Mouse (Mus musculus): ENCODE measurements around the gene Dock10.
A peak's percentile ranks its signal among the peaks of the same experiment; 100 is the strongest.

Gene Dock10

DNA sequence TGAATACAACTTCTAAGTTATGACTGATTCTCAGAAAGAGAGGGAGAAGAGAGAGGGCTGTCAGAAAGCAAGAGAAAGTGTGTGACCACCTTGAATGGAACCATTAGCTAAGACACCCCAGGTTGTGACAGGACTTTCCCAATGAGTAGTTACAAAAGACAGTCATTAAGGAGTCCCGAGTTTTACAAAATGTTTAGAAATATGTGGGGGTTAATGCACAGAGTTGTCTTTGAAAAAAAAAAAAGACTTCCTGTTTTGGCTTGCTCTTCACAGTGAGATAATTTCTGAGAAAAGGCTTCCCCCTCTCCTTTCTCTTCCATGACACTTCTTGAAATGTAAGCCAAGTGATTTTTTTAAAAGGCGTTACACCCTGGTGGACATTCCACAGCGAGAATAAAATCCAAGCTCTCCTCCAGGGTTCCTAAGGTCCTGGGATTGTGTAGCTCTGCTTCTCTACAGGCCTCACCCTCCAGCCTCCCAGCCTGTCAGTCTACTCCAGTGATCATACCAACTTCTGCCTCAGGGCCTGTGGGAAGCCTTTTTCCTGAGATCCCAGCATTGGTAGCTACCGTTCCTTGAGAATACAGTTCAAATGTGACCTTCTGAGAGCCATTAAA is 144.8 kb downstream of the Dock10 start:
- no peak for DNase-seq (ENCODE audit: low spot score)

DNA sequence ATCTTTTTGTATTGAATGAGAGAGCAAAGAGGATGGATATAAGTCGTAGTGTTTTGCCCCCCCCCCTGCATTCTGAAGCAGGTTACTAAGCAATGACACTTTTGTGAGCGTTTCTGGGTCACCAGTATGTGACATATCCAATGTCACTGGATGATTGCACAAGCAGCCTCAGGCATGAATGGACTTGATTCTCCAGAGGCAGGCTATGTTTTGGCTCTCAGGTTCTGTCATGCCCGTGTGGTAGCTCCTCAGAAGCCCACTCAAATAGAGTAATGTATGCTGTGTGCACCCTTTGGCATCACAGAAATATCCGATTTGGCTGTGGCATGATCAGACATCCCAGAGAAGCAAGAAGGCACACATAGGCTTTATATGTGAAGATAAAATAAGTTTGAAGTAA is 150.8 kb downstream of the Dock10 start:
- peak; percentile 42 for DNase-seq (ENCODE audit: low spot score)

- peak; percentile 9 for DNase-seq (ENCODE audit: low spot score)
These were observed 152.1 kb downstream of the Dock10 start for GRCm38 (mm10) chr1:80606131-80606754.

DNA sequence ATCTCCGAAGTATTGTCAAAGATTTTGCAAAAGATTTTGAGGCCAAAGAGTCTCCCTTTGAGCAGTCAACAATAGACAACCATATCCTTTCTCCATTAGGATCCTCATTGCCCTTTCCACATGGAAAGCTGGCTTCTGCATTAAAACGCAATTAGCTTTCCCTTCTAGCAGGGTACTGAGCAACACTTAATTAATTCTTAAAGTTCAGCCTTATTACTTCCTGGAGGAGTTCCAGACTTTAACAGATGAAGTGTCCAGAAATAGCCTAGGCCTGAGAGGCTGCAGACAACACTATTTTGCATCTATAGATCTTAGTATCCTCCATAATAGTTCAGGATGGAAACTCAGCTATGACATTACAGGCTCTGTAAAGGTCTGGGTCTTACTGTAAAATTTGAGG is 154.0 kb downstream of the Dock10 start:
- no peak for DNase-seq (ENCODE audit: low spot score)

GRCm38 (mm10) chr1:80603081-80603480 is 155.2 kb downstream of the Dock10 start:
- DNase-seq (ENCODE audit: low spot score): no peak

GRCm38 (mm10) chr1:80583281-80583680 is 175.0 kb downstream of the Dock10 start:
- DNase-seq (ENCODE audit: low spot score): no peak

DNA sequence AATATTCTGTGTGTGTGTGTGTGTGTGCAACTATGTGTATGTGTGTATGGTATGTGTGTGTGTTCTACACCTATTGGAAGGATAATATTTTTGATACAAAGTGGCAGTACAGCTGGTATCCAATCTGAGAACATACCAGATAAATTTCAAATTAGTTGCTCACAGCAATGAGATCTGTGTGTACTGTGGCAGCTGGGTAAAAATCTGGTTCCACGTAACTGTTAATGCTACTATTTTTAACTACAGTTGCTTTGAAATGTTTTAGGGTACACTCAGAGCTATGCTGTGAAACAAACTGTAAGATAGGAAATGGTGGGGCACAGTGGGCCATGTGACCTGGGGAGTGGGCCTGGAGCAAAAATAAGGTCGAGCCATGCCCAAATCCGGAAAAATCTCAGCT is 176.1 kb downstream of the Dock10 start:
- no peak for DNase-seq (ENCODE audit: low spot score)

GRCm38 (mm10) chr1:80576898-80577297 is 181.4 kb downstream of the Dock10 start:
- no peak for DNase-seq (ENCODE audit: low spot score)

DNA sequence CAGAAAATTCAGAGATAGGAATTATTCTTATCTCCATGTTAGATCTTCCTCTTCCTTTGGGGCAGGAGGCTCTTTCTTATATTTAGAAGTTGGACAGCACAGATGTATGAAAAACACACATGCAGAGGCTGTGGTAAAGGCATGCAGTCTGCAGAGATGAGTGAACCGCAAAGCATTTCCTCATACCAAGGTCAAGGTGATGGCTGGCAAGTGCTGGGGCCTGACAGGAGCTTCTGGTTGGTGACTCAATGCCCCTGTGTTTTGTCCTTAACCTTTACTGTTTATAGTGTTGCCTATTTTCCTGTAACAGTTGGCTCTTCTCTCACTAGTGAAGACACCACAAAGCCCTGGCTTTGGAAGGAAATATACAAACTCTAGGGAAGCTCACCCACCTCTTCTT is 201.9 kb downstream of the Dock10 start:
- no peak for DNase-seq (ENCODE audit: low spot score)

- no peak for DNase-seq (ENCODE audit: low spot score)
These were observed 216.8 kb downstream of the Dock10 start for GRCm38 (mm10) chr1:80541522-80541921.

DNA sequence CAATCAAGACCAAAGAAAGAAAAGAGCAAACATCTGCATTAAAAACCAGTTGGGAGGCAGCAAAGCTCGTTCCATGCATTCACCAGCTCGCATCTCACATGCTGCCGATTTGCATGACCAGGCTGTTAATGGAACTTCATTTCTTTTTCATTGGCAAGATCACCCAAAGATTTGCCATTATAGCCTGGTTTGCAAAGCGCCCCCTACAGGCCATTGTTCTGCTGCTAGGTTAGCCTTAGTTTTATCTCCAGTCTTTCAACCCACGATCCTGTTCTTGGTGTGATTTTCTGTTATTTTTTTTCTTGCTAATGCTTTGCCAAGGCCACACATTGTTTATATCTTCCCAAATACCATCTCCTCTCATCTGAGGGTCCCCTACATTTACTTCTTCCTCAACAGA is 236.1 kb downstream of the Dock10 start:
- DNase-seq (ENCODE audit: low spot score): no peak

DNA sequence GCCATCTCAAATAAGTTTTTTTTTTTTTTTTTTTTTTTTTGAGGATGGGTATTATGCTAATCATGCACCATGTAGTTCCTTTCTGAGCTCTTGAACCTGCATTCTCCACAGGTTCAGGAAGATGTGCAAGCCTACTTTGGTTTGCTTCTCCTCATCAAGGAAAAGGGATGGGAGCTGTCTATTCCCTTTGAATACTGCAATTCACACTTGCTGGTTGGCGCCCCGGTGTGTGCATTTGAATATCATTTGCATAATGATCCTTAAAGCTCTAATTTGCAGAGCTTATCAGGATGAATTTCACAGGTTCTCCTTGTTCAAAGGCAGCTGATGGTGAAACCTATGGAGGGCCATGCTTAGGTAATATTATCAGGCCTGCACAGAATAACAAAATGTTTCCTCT is 237.9 kb downstream of the Dock10 start:
- no peak for DNase-seq (ENCODE audit: low spot score)

GRCm38 (mm10) chr1:80519893-80520292 is 238.4 kb downstream of the Dock10 start:
- DNase-seq (ENCODE audit: low spot score): no peak

DNA sequence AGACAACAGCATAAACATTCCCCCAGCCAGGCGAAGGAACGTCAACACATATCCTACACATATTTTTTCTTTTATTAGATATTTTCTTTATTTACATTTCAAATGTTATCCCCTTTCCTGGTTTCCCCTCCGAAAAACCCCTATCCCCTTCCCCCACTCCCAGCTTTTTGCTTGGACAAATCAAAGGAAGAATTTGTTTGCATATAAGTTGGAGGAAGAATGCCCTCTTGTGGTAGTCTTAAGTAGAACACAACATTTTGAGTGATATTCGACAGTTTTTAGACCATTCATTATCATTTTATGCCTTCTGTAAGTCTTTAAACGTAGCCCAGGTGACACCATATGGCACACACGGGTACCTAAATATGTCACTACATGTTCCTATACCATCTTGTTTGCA is 242.5 kb downstream of the Dock10 start:
- DNase-seq (ENCODE audit: low spot score): peak; percentile 57

DNA sequence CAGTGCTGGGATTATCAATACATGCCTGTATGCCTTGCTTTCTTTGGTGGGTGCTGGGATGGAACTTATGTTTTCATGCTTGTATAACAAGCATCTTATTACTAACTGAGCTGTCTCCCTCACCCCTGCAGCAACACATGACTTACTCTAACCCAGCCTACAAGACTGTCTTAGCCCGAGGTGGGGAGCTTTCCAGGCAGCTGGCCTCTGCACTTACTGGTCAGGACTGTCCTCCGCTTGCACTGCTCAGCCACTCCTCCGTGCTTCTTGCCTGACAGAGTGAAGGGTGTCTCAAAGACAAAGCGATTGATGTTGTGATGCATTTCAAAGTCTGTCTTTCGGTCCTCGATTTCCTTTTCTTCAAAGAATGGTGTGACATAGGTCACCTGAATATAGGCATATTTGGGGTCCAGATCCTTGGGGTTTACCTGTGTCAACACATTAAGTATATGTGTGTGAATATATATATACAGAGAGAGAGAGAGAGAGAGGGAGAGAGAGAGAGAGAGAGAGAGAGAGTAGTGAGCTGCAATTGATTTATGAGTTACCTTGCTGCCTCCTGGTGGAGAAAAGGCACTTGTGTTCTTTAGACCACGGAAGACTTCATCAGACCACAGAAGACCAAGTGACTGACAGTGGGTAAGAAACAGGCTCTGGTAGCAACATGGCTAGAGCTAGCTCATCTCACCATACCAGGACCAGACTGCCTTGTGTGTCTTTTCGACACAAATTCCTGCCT is 245.9 kb downstream of the Dock10 start:
- DNase-seq (ENCODE audit: low spot score): peak; percentile 46

- peak; percentile 38 for DNase-seq (ENCODE audit: low spot score)
These were observed 253.6 kb downstream of the Dock10 start for GRCm38 (mm10) chr1:80504757-80505156.

- DNase-seq (ENCODE audit: low spot score): no peak
These were observed 254.2 kb downstream of the Dock10 start for GRCm38 (mm10) chr1:80504081-80504480.

GRCm38 (mm10) chr1:80502456-80503165 is 255.7 kb downstream of the Dock10 start:
- no peak for DNase-seq (ENCODE audit: low spot score)

GRCm38 (mm10) chr1:80499264-80499663 is 259.1 kb downstream of the Dock10 start:
- no peak for DNase-seq (ENCODE audit: low spot score)

DNA sequence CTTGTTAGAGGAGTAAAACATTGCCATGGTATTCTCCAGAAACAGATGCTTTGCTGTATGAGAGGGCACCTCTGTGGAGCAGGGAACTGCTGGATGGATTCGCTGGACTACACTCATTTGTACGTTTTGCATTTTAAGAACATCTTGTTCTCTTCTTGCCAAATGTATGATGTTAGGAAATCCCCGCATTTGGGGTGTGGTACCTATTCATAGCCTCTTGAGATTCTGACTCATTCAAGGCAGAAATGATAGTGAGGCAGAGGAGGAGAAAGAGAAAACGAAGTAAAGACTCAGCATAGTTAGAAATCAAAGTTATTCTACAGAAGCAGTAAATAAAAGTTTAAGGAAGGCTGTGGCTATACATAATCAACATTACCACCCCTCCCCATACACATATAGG is 262.0 kb downstream of the Dock10 start:
- no peak for DNase-seq (ENCODE audit: low spot score)

DNA sequence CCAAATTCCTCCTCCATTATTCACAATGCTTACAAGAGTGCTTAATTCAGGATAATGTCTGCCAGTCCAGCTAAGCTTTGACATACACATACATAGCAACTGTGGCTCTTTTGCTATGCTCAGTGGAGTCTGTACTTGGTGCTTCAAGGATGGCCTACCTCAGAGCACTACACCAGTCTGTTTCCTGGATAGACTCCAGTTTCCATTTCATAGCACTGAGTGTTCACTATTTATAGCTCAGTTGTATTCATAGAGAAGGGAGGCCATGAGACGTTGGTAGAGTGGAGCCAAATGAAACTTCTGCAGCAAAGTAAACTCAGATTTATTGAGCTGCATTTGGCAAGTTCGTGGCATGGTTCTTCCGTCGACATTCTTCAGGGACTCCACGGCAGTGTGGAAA is 274.9 kb downstream of the Dock10 start:
- no peak for DNase-seq (ENCODE audit: low spot score)

- no peak for DNase-seq (ENCODE audit: low spot score)
These were observed 283.4 kb downstream of the Dock10 start for GRCm38 (mm10) chr1:80474942-80475341.

- no peak for DNase-seq (ENCODE audit: low spot score)
These were observed 285.9 kb downstream of the Dock10 start for GRCm38 (mm10) chr1:80472395-80472794.

Data from retina, embryonic 14.5 days (tissue).